Mouse (Mus musculus) c-Kit-negative CD71-positive TER-119-positive erythroid progenitor cells, embryonic 14.5 days (primary cell): ENCODE data around the gene Clstn2.

Source experiments
- DNase-seq: peaks from one replicate; pipeline ENCODE4 v3.0.0-alpha.2; 2013; ENCODE audit warnings: low read depth, low spot score

The Clstn2 gene

DNA sequence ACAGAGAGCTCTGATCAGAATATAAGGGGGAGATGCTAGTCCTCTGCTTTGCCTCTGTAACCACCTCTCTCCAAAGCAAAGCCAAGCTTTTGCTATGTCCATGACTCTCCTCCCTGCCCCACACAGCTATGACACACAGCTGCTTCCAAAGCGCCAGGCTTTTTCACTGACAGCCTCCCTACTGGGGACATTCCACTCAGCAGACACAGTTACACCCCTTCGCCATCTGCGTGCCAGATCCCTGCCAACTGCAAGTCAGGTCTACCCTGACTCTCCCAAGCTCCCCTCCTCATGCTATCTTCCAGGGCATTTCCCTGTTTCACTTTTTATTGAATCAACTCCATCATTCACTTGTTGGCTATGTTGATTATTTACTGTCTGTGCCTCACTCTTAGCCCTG is 259.1 kb downstream of the Clstn2 start:
- no peak for DNase-seq

DNA sequence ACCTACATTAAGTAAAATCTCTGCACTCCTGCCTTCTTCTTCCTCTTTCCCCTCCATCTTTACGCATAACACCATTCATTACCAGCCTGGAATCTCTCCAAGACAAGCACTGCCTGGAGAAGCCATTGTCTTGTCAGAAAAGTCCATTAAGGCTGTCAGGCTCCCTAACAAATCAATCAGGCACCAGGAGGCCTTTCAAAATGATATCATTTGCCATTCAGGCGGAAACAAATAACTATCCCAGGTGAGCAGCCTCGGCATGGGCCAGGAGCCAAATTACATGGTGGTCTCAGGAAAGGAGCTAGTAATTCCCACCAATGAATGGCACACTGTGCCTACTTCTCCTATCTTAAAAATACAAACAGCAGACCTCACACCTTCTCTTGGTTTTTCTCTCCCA is 260.6 kb downstream of the Clstn2 start:
- DNase-seq = no peak

DNA sequence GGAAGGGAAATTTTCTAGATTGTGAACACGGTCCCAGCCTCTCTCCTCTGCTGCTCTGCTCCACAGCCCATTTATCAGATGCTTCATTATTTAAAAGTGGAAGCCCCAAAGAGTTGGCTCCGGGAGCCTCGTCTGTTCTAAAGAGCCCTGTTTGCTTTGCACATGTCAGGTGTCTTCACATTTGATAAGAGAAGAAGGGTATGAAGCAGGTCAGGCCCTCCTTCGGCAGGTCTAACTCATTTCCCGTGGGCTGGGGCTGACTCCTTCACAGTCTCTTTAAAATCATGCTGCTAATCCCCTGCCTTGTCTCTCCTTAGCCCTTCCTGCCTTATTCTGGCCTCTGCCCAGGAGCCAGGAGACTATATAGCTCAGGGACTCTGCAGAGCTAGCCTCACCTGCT is 263.6 kb downstream of the Clstn2 start:
- no peak for DNase-seq

DNA sequence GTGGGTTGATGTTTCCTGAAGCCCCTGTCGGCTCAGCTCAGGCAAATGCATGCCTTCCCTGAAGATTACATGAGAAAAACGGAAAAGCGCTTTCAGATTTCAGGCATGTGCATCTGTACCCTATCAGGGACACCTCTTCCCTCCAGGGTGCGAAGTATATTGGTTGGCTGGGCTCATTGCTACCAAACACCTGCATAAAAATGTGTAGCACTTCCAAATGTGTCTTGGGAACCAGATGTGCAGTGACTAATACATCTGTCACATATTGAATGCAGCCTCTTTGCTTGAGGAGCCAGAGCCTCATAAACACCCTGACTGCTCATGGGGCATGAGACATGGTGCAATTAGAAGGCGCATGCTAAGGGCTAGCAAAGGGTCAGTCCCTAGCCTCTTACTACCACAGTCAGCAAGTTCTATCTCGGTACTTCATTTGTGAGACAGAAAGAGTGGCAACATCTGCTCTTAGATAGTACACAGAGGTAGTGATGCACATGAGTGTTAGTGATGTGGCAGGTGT is 267.7 kb downstream of the Clstn2 start:
- DNase-seq = no peak

DNA sequence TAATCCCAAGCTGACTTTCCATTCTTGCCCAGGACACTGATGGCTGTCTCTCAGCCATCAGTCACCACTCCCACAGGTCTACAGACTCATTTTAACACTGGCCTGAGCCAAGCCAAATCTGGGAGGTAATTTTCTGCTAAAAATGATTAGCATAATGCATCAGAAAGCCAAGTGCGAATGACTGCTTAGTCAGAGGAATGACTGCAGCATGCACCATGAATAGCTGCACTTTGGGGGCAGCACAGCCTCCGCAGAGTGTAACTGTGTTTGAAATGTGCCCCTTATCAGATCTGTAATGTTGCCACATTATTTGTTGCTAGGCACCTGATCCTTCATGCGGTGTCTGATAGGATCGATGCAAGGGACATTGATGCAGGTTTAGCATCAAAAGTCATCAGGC is 269.9 kb downstream of the Clstn2 start:
- DNase-seq = no peak

DNA sequence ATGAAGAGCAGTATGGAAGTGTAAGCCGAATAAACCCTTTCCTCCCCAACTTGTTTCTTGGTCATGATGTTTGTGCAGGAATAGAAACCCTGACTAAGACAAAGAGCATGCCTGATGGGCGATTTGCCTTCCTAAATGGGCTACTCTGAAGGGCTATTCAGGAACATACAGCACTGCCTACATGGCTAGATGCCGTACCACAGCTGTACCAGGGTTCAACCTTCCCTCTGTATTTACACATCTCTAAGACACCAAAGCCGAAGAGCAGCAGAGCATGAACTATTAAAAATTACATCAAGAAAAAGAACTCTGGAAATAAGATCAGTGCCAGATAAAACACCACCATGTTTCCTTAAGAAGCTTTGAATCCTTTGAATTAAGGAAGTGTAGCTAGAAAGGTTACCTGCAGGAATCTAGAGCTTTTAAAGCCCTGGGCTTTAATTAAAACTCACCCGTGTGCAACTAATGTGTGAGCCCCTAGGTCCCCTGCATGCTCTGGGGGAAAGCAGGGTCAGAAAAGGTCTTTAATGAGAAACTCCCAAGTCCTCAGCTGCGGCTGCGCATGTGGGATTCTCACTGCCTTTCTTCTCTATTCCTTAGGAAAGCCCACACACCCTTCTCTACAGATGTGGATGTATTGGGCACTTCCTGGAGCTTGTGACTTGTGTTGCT is 277.2 kb downstream of the Clstn2 start:
- no peak for DNase-seq

DNA sequence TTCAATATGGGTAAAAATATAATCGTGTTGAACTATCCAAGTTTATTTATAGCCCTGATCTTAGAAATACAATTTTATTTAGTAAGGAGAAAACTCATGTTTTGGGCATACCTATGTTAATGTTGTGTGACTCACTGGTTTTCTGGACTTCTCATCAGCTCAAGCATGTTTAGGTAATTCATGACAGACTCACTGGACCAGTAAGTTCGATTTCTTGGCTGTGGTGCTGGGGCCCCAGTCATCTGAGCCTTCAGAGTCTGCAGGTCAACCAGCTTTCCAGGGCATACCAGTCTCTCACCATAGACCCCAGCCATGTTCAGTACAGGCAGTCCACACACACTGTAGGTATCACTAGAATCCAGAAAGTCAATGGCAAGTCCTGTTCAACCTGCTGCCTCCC is 279.3 kb downstream of the Clstn2 start:
- no peak for DNase-seq

DNA sequence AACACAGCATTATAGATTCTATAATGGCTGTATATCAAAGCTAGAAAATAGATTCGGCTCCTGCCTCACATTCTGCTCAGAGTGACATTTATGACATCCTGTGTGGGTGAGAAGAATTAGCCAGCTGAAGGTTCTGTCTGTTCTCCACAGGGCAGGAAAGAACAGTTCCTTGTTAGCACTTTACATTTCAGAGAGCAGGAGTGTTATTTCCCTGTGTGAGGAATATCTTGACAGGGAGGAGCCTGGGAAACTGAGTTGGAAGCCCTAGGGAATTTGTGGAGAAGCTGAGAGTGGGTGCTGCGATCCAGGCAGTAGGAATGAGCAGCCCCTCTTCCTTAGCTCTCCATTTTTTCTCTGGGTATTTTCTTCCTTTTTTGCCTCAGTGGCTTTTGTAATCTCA is 286.4 kb downstream of the Clstn2 start:
- DNase-seq = no peak

DNA sequence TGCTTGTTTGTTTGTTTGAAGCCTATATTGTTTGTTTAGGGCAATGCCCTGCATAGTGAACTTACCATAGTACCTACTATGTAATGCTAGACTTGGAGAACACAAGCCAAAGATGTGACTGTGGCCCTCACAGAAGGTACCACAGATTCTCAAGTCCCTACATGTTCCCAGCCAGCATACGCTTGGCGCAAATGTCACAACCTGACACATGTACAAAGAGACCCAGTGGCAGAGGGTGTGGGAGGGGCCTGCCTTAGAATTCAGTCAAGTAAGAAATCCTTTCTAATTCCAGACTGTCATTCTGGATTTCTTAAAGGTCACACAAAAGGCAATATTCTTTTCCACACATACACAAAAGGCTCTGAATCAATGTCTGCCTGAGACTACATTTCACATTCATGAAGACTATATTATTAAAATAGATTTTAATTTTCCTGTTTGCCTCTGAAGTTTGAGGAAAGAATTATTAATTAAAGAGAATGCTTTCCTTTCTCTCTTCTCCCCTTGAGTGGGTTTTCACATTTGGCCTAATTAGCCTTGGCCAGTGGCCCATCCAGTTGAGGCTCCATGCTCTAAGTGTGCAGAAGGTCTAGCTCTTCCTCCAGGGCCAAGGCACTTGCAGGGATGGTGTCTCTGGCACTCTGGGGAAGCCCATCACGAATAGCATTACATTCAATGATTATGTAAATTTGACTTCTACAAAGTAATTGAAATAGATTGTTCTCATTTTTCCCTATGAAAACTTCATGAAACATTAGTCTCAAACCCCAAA is 305.1 kb downstream of the Clstn2 start:
- DNase-seq = no peak

DNA sequence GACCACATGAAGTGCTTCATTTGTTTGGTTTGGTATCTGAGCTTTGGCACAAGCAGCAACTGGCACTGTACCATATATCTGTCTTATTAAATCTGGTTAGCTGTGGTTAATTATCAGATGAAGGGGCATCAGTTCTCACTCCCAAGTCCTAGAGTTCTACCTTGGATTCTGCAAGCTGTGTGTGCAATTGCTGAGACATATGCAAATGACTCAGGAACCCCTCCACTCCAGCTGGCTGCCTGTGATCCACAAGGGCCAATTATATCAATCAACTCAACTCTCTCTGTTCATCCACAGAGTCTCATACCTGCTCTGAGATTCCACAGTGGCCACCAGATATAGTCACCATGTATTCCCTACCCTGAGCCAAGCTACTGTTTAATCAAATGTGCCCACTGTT is 315.3 kb downstream of the Clstn2 start:
- DNase-seq = no peak

DNA sequence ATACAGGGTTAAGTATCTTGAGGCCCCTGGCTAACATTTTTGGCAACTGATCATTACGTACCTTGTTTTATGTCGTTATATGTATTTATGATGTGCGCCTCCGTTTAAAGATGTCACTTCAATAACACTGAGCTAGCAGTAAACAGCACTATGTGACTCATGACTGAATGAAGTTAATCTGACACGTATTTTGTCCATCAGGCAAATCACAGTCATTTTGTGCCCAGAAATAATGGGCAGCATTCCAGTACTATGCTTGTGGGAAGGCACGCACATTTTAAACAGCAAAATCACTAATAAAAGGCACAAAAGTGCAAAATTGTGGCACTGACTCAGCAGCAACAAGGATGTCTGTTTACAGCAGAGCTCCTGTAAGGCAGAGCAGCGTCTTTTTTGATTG is 316.0 kb downstream of the Clstn2 start:
- DNase-seq = no peak

DNA sequence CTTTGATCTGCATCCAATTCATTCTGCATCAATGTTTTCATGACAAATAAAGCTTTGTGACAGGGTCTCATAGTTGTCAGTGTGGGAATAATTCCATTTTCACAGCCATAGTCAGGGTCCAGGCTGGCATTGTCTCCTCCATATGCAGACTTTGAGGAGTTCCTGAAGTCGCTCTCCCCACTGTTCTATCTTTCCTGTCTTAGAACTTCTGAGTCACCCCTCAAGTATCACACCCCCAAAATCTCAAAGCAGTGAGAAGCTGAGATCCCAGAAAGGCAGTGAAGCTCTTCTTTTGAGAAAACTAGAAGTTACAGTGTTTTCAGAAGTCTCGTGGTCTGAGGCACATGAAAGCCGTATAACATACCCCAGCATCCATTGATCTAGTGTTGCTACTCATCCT is 320.1 kb downstream of the Clstn2 start:
- no peak for DNase-seq

DNA sequence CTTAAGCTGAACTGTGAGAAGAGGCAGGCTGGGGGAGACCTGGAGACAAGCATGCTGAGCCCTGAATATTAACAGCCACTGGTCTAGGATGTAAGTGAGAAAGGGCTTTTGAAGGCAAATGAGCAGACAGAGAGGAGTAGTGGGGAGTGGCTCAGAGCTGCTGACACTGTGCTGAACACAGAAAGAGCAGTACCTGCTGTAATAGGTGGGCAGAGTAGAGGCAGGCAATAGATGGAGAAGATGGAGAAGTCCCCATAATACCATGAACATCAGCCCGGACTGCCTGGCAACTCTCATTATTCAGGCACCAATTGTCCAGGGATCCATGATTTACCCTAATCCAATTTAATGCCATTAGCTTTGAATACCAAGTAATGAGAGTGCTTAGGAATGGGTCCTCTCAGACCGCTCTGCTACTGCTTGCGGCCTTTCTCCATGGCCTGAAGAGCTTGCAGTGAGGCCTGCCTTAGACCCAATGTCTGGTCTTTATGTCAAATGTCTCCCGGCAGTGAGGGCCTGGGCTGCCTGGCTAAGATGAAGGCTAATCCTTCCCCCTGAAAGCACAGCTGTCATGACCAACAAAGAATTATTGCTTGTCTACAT is 329.0 kb downstream of the Clstn2 start:
- no peak for DNase-seq

DNA sequence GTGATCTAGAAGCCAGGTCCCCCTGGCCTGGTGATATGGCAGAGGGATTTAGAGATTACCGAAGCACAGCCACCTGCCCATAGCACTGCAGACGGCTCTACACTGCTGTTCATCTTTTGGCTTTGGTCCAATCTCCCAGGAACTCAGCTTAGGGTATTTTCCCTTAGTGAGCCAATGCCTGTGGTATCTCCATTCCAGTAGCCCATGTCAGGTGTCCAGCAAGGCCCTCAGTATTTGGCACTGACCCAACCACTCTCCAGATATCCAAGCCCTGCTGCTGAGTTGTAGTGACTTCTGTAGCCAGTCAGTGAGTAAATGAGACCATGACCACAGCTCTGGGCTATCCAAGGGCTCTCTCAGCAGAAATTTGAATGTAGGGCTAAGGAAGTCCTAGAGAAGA is 330.0 kb downstream of the Clstn2 start:
- no peak for DNase-seq

DNA sequence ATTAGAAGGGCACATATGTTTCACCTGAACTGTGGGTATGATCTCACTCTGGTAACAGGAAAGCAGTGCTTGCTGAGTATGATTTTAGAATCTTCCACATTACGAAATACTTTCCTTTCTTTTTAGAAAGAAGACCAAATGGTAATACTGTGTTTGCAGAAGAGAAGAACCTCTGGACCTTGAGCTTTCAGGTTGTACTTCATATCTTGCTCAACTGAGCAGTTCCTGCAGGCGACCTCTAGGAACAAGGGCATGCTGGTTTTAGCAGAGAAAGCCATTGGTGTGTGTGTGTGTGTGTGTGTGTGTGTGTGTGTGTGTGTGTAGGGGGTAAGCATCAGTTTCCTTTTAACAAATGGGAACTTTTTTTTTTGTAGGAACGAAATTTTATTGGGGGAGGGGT is 333.0 kb downstream of the Clstn2 start:
- DNase-seq = no peak

DNA sequence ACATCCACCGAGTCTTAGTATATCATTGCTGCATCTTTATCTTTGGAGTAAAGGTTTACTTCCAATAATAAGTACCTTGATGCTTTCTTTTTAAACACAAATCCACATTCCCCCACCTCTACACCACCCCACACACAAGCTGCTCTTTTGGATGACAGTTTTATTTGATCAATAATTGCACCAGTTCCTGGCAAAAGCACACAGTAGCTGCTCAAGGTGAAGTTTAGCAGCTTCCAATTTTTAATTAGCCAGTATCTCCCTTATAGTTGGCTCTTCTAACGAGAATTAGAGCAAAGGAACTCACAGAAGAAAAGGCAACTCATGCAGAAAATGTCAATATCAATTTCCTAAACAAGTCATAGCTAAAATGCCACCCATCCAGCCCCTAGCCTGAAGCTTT is 334.0 kb downstream of the Clstn2 start:
- DNase-seq = no peak

DNA sequence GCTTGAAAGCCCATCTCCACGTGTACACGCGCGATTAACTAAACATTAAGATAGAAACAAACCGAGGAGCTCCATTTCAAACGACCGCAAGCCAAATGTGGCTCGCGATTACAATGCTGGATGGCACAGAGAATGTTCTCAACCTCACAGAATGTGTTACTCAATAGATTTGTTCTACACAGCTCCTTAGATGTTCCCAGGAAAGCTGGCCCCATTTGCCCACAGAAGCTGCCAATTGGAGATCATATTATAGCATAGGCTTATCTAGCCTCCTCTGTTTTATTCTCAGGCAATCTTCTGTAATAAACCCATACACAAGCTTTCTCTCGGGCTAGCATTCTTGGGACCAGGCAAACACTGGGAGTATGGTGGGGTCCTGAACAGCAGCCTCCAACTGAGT is 334.9 kb downstream of the Clstn2 start:
- no peak for DNase-seq

DNA sequence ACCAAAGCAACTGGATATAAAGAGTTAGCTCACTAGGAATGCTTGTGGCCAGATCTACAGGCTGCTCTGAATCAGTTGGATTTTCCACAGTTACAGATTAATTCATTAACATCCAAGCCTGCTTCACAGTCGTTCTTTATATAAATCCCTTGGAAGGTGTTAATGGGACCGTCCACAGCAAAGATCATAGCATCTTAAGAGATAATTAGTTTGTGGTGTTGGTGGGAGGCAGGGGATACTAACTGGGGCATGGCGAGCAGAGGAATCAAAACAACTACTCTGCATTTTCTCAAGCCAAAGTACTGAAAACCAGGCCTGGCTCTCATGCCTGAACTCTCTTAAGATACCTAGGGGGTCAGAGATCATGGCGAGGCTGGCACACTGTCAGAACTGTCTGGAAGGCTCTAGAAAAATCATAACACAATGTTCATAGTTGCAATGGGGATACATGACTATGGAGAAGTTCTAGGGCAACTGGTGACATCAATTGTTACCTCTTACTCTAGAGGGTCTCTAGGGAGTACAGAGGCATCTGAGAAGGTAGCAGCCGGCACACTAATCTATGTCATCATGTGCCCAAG is 336.2 kb downstream of the Clstn2 start:
- DNase-seq = no peak

DNA sequence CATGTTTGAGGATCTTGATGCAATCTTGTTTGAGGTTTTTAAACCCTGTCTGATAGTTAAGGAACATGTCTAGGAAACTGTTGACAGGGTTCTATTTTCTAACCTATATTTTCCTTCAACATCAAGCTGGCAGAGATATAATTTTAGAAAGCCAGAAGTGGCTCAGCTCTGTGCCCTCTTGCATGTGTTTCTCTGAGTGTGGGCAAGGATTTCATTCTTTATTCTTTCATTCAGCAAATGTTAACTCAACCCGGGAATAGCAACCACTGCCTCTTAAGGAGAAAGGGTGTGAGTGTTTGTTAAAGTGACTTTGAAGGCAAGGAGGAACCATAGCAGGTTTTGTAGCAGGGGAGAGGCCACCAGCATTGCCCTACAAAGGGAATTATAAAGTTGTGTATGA is 337.7 kb downstream of the Clstn2 start:
- DNase-seq = no peak

DNA sequence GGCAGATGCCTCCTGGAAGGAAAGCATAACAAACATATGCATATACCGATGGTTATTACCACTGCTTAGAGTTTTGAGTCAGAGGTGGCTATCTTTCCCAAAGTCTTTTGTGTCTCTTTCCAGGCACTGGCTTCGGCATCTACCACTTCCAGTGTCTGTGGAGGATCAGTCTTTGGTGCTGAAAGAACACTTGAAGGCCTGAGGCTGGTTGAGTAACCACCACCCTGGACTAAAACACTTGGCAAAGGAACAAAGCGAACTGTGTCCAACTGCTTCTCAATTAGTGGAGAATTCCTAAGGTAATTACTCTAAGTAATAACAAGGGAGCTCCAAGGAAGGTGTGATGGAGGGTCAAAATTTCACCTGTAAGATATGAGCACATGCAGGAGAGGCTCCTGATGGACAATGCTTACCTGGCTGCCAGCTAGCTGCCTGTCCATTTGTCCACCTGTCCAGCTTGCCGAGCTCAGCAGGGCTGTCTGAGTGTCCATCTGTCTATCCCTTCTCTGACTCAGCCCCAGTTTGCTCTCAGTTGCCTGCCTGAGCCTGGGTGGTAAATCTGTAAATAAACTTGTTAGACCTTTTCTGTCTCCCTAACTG is 346.1 kb downstream of the Clstn2 start:
- DNase-seq = no peak

DNA sequence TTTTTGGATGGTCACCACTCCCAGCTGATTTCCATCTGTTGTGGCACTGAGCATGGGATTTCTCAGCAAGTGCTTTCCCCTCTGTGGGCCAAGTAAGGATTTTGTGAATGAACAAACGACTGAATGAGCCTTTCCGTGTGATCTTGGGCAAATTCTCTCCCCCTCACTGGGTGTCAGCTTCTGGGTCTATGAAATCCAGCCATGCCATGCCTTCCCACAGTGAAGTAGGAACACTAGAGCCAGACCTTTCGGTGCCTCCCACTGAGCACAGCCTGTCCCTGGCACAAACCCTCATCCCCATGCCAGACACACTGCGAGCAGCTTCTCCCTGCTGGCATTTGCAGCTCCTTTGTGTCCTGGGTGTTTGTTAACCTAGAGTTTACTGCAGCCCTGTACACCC is 347.3 kb downstream of the Clstn2 start:
- no peak for DNase-seq

DNA sequence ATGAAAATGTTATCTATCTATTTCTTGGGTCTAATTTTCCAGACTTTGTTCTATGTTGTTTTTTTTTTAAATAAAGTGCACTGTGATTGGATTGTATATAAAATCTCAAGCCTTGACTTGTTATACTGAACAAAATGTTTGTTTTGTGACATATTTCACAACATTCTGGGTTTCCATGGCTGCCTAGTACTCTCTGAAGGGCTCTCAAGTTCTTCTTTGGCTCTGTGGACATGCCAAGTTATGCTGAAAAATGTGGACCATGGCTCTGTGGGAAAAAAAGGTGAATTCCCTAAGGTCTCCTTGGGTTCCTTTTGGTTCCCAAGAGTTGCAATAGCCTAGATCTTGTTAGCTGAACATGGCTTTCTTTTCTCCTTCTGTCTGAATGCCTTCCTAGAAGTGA is 353.1 kb downstream of the Clstn2 start:
- DNase-seq = no peak
